Mouse (Mus musculus): ENCODE measurements at regions not wholly inside any gene's neighbourhood (a gene's known extent, or its start where the extent isn't known, plus 50 kb on each side); places are given as distances from the start of the nearest gene placed in this dataset.

DNA sequence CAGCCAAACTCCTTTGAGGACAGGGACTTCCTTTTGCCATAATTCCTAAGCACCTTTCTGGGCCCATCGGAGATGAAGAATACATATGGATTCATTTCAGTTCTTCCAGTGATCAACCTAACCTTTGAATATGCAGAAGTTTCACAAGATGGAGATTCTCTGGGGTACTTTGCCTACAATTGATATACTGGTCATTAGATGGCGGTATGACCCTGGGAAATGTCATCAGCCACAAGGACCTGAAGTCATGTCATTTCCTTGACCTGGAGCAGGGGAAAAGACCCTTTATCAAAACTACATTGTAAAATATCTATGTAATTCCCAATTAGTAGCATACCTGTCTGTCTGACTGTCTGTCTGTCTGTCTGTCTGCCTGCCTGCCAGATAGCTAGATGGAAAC lies 164.0 kb upstream of the Slc24a3 start:
- ATAC-seq (ENCODE audit: low TSS enrichment) = no peak

DNA sequence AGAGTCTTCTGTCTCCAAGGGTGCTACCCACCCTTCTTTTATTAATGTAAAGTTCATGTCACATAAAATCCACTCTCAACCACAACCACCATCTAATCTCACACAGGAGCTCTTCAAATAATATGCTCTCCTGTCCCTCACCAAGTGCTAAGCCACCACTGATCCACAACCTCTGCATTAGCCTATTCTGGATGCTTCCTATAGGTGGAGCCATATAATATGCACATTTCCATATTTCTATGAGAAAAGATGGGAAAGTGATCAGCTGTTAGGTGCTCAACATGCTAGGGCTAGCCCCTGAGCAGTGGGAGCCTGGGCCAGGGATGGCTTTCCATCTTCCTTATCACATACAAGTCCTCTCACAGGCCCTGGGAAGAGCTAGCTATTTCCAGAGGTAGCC lies 156.9 kb upstream of the Slc24a3 start:
- peak; percentile 73; the same call in 1 of the 2 replicates for ATAC-seq (ENCODE audit: low TSS enrichment)

DNA sequence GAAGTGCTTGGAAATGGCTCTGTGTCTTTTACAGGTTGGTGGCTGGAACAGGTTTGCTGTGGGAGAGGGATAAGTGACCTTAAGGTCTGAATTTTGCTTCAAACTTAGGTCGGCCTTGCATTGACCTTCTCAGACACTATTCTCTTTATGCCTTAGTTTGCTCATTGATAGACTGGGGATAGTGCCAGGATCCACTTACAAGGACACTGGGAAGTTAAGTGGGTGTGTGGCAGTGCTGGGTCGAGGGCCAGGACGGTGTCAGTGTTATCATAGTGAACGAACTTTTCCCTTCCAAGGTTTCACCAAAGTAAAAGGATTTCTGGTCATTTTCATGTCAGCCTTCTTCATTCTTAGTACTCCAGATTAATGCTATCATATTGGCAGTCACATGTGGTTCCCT lies 156.3 kb upstream of the Slc24a3 start:
- no peak for ATAC-seq (ENCODE audit: low TSS enrichment)

DNA sequence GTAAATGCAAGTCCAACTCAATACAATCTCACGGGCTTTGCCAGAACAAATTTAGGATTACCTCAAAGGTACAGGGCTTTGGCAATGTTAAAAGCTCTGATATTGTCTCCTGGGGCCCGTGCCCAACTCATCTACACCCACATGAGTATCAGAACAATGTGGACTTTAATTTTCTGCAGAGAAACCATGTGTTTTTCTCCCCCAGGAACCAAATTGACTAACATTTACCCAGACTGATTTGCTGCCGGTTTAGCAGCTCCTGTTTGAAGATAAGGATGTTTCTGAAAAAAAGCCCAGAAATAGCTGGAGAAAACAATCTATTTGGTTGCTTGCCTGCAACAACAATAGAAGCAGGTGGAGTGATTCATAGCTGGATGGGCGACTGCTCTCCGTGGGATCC lies 151.6 kb upstream of the Slc24a3 start:
- no peak for ATAC-seq (ENCODE audit: low TSS enrichment)

DNA sequence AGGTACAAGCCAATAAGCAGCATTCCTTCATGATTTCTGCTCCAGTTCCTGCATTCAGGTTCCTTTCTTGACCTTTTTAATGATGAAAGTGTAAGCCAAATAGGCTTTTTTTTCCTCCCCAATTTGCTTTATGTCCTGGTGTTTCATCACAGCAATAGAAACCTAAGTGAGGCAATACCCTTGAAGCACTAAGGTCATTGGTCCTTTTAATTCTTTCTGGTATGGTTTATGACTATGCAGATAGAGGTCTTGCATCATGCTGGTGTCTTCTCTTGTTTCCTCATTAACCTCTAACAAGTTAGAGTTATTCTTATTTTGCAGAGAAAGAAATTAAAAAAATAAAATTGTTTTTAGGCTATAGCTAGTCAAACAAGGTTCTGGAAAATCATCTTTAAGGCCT lies 150.6 kb upstream of the Slc24a3 start:
- ATAC-seq (ENCODE audit: low TSS enrichment) = no peak

DNA sequence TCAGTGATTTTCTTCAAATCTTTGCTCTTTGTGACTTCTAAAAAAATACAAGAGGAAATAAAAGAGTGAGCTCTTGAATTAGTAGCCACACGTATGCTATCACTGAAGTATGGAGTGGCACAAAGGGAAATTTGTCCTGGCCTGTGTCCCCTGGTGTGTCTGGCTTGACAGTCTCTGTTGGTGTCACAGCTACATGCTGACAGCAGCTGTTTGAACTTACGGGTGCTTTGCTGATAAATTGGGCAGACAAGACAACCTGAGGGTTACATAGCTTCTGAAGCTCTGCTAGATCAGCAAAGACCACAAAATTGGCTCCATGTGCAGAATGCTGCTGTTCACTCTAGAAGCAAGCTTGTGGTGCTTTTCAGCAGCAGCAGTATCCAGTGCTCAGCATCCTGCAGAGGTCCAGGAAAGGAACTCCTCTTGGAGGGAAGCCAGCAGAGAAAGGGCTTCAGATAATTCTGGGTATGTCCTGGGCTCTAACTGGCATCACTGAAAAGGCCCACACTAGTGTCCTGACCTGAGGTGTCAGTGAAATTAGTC lies 149.9 kb upstream of the Slc24a3 start:
- no peak for ATAC-seq (ENCODE audit: low TSS enrichment)

DNA sequence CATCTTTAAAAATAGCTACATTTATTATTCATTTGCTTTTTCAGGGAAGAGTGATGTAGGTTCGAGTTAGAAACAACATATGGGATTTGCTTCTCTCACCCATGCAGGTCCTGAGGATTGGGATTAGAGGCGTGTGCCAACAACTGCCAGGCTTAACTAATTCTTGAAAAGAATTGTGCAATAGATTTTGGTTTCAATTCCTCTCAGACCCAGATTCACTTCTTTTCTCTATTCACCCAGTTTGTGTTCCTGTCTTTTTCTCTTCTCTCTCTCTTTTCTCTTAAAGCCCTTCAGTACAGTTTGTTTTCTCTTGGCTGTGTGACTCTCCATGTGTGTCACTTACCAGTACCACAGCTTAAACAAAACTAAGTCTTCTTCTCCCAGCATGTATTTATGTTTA lies 119.8 kb upstream of the Slc24a3 start:
- no peak for ATAC-seq (ENCODE audit: low TSS enrichment)

DNA sequence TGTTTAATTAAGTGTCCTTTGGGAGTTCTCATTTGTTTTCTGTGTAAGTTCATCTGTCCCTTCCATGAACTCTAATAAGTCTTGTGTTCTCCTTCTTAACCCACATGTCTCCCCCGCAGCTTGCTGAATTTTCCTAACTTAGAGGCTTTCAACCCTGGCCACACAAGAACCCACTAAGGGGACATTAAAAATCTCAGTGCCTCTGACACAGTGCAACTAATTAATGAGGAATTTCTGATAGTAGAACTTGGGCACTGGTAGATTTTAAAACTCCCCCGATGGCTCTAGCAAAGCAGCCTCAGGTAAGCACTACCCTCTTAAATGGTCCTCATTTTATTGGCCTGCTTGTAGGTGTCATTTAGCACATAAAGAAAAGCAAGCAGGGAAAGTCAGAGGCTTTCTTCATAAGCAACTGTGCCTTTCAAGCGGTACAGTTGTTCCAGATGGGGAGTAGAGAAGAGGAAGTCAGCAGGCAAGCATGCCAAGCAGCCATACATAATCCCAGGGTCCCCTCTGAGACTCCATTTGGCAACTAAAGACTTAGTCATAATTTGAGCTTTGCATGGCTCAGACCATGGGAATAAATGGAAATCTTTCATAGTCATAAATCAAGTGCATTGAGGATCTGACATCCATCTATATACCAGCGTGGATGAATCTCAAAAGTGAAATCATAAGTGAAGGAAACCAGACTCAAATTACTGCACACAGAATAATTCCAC lies 117.7 kb upstream of the Slc24a3 start:
- ATAC-seq (ENCODE audit: low TSS enrichment) = no peak

DNA sequence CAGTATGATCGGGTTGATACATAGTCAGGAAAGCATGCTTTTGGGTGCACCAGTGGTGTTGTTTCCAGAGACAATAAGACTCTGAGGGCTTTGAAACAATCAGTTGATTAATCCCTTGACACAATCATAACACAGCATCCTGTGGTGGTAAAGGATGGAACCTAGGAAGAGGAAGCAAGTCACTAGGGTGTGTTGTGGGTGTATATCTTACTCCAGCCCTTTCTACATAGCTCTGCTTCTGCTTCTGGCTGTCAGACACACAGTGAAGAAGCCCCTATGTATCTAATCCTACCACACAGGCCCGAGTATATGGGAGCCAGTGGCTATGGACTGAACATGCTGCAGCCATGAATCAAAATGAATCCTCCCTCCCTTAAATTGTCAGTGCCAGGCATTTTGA lies 115.1 kb upstream of the Slc24a3 start:
- ATAC-seq (ENCODE audit: low TSS enrichment) = no peak

DNA sequence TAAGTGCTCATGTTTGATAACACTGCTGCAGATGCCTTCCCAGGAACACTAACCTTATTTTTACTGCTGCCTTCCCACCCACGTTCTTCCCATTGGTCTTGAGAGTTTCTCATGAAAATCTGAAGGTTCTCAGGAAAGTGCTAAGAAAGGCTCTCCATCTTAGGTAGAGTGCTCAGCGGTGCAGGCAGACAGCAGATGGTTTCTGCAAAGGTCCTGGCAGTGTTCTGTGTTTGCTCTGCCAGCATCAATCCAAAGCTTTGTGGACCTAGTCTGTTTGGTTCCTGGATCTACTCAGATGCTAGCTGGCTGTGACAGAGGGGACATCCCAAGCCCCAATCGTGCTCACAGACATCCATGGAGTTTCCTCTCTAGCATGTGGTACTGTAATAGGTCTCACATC lies 111.3 kb upstream of the Slc24a3 start:
- peak; percentile 97 for ATAC-seq (ENCODE audit: low TSS enrichment)

DNA sequence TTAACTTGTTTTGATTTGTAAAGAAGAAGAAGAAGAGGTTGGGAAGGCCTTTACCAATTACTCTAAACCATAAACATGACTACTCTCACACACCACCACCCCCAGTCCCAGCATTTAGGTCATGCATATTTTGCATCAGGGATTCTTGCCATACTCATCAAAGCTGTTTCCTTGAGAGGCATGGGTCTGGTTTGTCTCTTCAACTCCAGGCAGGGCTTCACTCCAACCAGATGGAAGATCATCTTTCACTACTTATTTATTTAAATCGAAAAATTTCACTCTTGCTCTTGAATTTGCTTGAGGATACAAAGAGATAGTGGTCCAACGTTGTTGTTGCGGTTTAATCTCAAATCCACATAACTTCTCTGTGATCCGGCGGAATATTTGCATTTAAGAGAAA lies 110.8 kb upstream of the Slc24a3 start:
- no peak for ATAC-seq (ENCODE audit: low TSS enrichment)

DNA sequence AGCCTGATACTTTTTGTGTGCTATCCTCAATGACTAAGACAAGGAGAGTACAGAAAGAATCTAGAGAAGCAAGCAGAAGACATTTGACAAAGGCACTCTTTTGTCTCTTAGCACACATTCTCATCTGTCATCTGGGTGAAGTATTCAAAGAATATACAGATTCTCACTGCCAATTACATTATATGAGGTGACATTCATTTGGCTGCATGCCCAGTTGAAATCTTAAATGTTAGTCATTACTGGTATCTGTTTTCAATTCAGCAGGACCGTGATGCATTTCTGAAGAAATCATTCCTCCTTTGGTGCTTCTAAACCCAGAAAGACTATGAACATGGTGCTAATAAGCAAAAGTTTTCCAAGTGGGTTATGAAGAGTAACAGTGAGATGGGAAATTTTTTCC lies 97.6 kb upstream of the Slc24a3 start:
- no peak for ATAC-seq (ENCODE audit: low TSS enrichment)

DNA sequence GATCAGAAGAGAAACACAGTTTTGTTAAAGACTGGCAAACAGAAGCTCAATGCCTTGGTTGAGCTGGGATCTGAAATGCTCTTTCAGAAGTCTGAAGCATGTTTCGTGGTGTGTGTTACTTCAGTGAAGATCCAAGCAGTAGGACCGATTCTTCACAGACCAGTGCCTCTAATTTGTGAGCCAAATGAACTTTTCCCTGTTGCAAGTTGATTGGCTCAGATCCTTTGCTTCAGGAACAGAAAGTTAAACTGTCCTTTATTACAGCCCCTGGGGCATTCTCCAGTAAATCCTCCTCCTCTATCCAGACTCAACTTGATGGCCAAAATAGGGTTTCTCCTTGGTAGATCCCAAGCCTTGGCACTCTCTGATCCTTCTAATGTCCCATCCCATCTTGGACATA lies 85.6 kb upstream of the Slc24a3 start:
- no peak for ATAC-seq (ENCODE audit: low TSS enrichment)

DNA sequence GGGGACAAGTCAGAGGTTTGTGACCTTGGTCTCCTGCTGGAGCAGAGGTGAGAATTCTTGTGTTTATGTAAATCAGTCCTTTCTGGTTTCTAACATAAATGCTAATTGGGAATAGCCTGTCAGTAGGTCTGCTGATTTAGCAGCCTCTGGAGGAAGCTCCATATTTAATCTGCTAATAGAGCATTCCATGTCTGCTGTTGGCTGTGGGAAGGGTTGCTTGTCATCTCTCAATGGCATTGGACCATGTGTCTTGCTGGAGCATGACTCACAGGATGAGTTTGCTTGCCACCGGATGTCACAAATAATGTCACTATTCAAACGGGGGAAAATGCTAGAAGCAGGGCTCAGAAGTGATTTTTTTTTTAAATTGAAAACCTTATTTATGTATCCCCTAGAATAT lies 82.9 kb upstream of the Slc24a3 start:
- ATAC-seq (ENCODE audit: low TSS enrichment) = no peak

DNA sequence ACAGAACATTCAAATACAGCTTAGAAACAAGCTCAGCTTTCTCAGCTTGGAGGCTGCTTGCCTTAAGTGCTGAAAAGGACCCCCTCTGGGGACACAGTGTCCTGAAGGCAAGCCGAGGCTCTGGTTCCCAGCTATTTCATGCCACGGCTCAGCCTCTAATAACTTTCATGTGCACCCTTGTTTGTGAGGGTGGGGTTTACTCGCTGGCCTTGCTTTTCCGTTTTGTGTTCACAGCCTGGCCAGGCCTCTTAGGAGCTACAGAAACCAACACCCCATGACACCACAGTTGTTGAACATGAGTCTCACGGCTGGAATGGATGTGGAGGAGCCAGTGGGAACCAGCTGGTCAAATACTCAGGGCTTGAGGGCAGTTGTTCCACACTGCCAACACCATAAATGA lies 81.4 kb upstream of the Slc24a3 start:
- no peak for ATAC-seq (ENCODE audit: low TSS enrichment)

DNA sequence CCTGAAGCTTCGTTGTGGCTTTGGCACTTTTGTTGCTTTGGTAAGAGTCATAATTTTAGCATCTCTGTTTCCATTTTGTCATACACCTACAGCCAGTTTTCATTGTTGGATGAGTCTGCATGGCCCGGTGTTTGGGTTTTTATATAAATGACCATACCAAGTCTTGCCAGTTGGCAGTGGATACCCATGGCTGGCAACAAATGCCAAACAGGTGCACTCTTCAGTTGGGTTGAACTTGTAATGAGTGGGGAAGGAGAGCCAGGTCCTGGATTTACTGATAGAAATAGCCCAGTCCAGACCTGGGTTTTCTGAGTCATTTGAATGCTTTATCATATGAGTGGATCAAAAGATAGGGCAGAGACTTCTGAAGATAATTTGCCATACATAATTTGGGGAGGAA lies 64.3 kb upstream of the Slc24a3 start:
- ATAC-seq (ENCODE audit: low TSS enrichment) = no peak

DNA sequence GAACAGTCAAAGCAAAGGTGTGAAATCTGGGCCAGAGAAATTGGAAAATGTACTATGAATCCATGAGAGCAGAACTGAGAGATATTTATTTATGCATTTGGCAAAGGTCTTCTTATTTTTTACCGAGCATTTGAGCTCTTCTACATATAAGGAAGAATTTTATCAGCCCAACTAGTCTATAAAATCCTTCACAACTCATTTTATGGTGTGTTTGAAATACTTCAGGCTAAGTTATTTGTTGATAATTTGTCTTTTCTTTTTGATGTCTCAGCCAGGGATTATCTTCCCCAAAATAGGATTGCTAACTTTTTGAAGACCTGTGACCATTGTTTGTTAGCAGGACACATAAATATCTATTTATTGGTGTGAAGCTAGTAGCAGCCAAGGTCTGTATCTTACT lies 55.9 kb upstream of the Slc24a3 start:
- ATAC-seq (ENCODE audit: low TSS enrichment) = no peak

DNA sequence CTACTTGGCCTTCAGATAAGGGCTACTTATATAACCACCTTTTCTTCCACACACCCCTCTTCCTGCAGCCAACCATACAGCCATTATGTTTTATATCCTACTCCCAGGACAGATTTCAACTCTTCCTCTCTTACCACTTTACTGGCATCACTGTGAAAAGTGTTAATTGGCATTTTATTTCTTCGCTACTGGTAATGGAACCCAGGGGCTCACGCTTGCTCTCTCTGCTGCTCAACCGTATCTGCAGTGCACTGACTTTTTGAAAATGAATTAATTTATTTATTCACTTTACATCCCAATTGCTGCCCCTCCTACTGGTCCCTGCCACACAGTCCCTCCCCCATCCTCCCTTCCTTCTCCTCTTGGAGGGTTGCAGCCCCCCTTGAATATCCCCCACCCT lies 52.5 kb upstream of the Slc24a3 start:
- ATAC-seq (ENCODE audit: low TSS enrichment) = no peak
